Mouse (Mus musculus): ENCODE data around the gene Entpd3.
"Not testable (repeated sequence)": the region's sequence is repeated elsewhere in the genome, so short reads cannot be mapped to it uniquely, and the experiment has no call there.

The Entpd3 gene

GRCm38 (mm10) chr9:120533446-120533950 is 6.1 kb upstream of the Entpd3 start:
- DNase-seq (ENCODE audit: low read depth, low spot score) = not testable (repeated sequence)

- DNase-seq (ENCODE audit: low read depth, low spot score) = no peak
These were observed 1.8 kb downstream of the Entpd3 start for GRCm38 (mm10) chr9:120541411-120541810.

GRCm38 (mm10) chr9:120542241-120542640 is 2.6 kb downstream of the Entpd3 start:
- no peak for DNase-seq (ENCODE audit: low read depth, low spot score)

DNA sequence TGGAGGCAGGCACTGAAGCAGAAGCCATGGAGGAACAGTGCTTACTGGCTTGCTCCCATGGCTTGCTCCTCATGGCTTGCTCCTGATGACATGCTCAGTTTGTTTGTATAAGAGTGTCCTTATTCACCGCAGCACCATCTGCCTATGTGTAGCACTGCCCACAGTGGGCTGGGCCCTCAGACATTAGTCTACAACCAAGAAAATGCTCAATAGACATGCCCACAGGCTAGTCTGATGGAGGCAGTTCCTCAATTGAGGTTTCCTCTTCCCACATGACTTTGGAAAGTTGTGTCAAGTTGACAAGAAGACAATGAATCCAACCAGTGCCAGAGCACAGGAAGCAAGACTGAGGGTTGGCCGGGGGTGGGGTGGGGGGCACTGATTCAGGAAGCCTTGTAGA is 6.4 kb downstream of the Entpd3 start:
- DNase-seq (ENCODE audit: low read depth, low spot score) = no peak

DNA sequence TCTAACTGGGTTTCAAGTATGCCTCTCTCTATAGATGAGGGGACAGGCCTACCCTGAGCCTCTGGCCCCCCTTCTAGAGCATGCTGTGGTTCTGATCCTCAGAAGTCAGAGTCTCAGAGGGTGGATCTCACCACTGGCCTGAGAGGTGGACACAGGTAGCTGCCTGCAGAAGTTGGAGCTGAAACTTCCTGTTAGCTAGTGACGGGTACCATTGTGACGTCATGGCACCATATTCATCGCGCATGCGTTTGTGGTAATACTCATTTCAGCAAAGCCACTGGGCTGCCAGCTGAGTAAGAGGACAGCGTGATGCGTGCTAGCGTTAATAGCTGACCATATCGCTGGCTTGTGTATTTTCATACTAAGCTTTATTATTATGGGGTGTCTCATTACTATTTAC is 6.9 kb downstream of the Entpd3 start:
- DNase-seq (ENCODE audit: low read depth, low spot score) = peak; percentile 49

GRCm38 (mm10) chr9:120547026-120547668 is 7.5 kb downstream of the Entpd3 start:
- DNase-seq (ENCODE audit: low read depth, low spot score) = no peak

GRCm38 (mm10) chr9:120550778-120551177 is 11.2 kb downstream of the Entpd3 start:
- DNase-seq (ENCODE audit: low read depth, low spot score) = no peak

DNA sequence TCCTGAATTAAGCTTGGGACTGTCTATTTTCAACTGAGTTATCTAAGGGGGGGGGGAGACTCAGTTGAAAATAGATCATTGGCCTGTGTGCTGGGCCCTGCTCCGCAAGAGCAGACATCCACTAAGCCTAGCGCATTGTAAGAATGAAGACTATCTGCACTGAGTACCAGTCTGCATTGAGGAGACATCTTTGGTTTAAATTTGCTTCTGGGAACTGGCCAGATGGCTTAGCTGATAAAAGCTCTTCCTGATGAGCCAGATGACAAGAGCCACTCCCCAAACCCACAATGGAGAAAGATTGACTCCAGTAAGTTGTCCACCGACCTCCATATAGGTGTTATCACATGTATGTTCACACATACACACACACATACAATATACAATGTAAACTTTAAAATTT is 24.0 kb downstream of the Entpd3 start:
- DNase-seq (ENCODE audit: low read depth, low spot score) = no peak

GRCm38 (mm10) chr9:120564247-120564646 is 24.6 kb downstream of the Entpd3 start:
- DNase-seq (ENCODE audit: low read depth, low spot score) = no peak

DNA sequence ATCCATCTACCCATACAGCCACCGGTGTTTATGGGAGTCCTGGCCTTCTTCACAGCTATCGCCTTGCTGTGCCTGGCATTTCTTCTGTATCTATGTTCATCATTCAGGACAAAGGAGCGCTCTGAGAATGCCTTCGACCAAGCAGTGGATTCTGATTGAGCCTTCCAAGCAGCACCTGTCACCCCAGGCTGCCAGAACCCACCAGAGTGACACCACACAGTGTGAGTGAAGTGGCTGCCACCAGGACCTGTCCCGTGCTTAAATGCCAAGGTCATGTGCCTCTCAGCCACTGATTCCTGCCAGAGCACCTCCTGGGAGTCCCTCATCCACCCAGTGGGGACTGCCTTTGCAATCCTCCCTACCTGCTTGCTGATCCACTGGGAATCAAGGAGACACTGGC is 26.8 kb downstream of the Entpd3 start:
- DNase-seq (ENCODE audit: low read depth, low spot score) = no peak

GRCm38 (mm10) chr9:120568917-120569316 is 29.3 kb downstream of the Entpd3 start:
- DNase-seq (ENCODE audit: low read depth, low spot score) = no peak

DNA sequence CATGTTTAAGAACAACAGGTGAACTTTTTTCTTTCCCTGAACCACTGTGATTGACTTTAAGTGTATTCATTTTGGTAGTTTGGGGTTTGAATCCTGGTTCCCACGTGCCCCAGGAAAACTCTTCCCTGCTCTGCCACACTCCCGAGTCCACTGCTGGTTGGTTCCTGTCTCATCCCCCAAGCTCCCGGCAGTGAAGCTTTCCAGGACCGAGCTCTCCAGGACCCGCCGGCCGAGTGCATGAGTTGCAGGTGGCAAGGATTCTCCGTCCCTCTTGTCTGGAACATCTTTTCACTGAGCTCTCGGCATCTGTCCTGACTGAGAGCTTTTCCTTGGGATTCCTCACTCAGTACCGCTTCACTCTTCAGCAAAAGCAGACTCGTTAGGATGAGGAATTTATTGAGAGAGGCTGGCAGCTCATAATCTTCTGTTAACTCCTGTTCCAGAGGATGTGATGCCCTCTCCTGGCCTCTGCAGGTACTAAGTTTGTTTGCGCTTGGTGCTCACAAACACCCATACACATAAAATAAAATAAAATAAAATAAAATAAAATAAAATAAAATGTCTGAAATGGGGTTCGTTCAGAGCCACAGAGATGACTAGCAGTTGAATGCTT is 30.2 kb downstream of the Entpd3 start:
- DNase-seq (ENCODE audit: low read depth, low spot score) = peak; percentile 73

GRCm38 (mm10) chr9:120570334-120570725 is 30.7 kb downstream of the Entpd3 start:
- peak; percentile 25 for DNase-seq (ENCODE audit: low read depth, low spot score)

DNA sequence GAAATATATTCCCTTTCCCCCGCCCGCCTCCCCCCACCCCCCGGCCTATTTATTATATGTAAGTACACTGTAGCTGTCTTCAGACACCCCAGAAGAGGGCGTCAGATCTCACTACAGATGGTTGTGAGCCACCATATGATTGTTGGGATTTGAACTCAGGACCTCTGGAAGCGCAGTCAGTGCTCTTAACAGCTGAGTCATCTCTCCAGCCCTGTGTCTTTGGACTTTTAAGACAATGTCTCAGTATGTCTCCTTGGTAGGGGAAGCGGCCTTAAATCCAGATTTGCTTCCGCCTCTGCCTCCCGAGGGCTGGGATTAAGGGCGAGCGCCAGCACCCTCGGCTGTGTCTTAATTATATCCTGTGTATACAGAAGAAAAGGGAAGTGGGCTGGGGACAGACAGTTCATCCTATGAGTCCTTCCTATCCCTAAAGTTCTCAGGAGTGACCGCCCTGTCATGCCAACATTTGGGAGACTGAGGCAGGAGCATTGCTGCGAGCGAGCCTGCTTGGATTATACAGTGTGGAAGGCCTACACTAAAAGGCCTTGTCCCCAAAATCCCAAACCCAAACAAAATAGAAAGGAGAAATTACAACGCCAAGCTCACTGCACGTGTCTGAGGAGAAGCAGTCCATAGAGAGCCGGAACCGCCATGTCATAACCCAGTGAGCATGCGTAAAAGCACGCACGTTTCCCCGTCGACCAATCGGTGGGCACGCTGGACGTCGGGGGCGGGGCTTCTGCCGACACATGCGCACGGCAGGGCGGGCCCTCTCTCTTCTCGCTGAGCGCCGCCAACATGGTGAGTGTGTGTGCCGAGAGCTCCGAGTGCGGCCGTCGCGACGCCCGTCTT is 31.3 kb downstream of the Entpd3 start, which contains the start of gene Rpl14:
Gene Rpl14 (plus strand): TSS at position 704 of the 852 bp plus-strand sequence.
- DNase-seq (ENCODE audit: low read depth, low spot score) = peak; percentile 99

- DNase-seq (ENCODE audit: low read depth, low spot score) = no peak
These were observed 32.2 kb downstream of the Entpd3 start for GRCm38 (mm10) chr9:120571593-120572385.

DNA sequence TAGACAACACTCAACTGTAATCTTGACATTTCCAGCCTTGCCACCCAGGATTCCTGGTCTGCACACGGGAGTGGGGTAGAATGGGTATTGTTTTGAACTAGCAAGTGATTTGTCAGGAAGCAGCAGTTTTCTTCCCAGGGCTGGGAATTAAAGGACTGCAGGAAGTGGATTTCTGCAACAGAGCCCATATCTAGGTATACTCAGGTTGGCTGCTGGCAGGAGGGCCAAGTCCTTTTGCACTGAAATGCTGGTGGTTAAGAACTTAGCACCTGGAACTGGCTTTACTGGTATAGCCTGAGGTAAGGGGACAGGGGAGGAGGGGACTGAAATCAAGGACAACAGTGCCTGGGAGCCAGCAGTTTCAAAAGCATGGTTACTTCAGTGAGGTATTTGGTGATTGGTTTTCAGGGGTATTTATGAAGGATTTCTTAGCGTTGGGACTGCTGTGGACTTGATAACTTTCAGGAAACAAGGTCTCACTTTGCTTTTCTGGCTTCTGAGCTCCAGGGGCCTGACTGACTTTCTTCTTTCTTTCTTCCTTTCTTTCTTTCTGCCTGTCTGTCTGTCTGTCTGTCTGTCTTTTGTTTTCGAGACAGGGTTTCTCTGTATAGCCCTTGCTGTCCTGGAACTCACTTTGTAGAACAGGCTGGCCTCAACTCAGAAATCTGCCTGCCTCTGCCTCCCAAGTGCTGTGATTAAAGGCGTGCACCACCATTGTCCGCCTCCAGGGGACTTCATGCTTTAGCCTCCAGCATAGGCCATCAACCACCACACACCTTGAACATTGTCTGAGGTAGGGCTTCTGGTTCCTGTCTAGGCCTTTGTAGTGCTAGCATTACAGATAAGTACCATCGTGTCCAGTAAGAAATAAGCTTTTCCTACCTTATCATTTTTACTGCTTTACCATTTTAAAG is 36.4 kb downstream of the Entpd3 start:
- DNase-seq (ENCODE audit: low read depth, low spot score) = peak; percentile 75

- peak; percentile 26 for DNase-seq (ENCODE audit: low read depth, low spot score)
These were observed 37.0 kb downstream of the Entpd3 start for GRCm38 (mm10) chr9:120576662-120577013.

DNA sequence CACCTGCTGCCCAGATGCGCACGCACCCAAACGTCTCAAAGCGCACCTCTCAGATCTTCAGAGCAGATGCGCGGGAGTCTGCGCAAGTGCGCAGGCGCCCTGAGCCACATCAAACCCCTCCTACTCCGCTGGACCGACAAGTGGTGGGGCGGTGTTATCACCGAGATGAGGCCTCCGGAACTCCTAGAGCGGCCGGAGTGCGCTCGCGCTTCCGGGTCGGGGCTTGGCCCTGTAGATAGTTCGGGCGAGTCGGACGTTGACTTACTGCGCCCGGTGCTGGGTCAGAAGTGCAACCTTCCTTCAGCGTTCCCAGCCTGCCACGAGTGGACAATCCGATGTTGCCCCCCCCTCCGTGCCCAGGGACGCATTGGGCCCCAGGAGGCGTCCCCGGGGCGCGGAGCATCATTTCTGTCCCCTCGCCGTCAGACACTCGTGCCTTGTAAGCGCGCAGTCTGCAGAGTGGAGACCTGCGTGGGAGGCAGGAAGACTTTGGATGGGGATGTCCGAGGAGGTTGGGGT is 37.6 kb downstream of the Entpd3 start:
- DNase-seq (ENCODE audit: low read depth, low spot score) = peak; percentile 97

- DNase-seq (ENCODE audit: low read depth, low spot score) = peak; percentile 28
These were observed 38.2 kb downstream of the Entpd3 start for GRCm38 (mm10) chr9:120577706-120578405.

DNA sequence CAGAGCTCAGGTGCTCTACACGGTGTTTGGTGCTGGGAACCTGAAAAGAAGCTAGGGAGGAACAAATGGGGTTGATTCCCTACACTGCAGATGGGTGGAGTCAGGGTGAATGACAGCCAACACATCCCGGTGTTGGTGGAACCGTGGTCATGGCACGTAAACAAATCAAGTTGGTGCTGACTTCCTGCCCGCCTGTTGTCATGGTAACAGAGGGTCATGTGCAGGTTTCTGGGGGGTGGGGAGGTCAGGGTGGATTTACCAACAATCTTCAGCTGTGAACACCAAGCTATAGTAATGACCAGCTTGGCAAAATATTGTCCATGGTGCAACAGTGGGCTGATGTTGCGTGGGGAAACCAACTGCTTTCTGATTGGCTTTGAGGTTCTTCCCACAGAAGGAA is 39.1 kb downstream of the Entpd3 start:
- peak; percentile 71 for DNase-seq (ENCODE audit: low read depth, low spot score)
